Mouse (Mus musculus): ENCODE measurements around the gene Vmn1r54. TPM values are rescaled to one million over a fixed set of nuclear protein-coding genes. Genes with fewer than 3 reads are reported as not detected.
"Not testable (repeated sequence)": the region's sequence is repeated elsewhere in the genome, so short reads cannot be mapped to it uniquely, and the experiment has no call there.

Vmn1r54 gene
- polyA plus RNA-seq (2012; ENCODE audit: insufficient read depth, low replicate concordance) = not detected in 2 replicates

GRCm38 (mm10) chr6:90246000-90246399, at the start of gene Vmn1r54:
Vmn1r54 (plus strand) TSS chr6:90246300.
- H3K27me3 ChIP-seq (replicated peaks) = no peaks in the 10 kb centered on the region
- TF ChIP-seq GATA1 (IDR thresholded peaks at IDR 0.05; ENCODE audit: borderline replicate concordance, low read length) (no peak), FLI1 (IDR thresholded peaks at IDR 0.05; ENCODE audit: low read length) (no peak)
- H3K36me3 ChIP-seq (replicated peaks; ENCODE audit: low read length) = no peaks in the 10 kb centered on the region
- no peaks in the 10 kb centered on the region for H3K4me1 ChIP-seq
- no peak within 1 kb of the TSS for H3K4me3 ChIP-seq (replicated peaks)
- H3K9me3 ChIP-seq = no peaks in the 10 kb centered on the region

- not testable (repeated sequence) for H3K36me3 ChIP-seq (replicated peaks; ENCODE audit: low read length); H3K27me3 ChIP-seq (replicated peaks); H3K9me3 ChIP-seq; H3K4me1 ChIP-seq; H3K4me3 ChIP-seq (replicated peaks)
Measured at GRCm38 (mm10) chr6:90202493-90202892, 43.6 kb upstream of the Vmn1r54 start, which contains the start of gene V1ra8. V1ra8 (plus strand) TSS chr6:90202793.

- Histone ChIP-seq H3K9me3 (0 out of 2 replicates have a peak, but pooled peaks cover 4% of the 10 kb centered on the region), H3K4me1 (no peaks in the 10 kb centered on the region), H3K27me3 (replicated peaks) (no peaks in the 10 kb centered on the region), H3K36me3 (replicated peaks; ENCODE audit: low read length) (no peaks in the 10 kb centered on the region), H3K4me3 (replicated peaks) (no peak within 1 kb of the TSS)
- TF ChIP-seq FLI1 (IDR thresholded peaks at IDR 0.05; ENCODE audit: low read length) = no peak
Measured at GRCm38 (mm10) chr6:90224338-90224737, 21.8 kb upstream of the Vmn1r54 start, which contains the start of gene Vmn1r53. Vmn1r53 (minus strand) TSS chr6:90224438.

- H3K4me1 ChIP-seq; H3K36me3 ChIP-seq (replicated peaks; ENCODE audit: low read length); H3K4me3 ChIP-seq (replicated peaks): not testable (repeated sequence)
- Histone ChIP-seq H3K9me3 (peaks cover 17% of the 10 kb centered on the region), H3K27me3 (replicated peaks) (peaks cover 11% of the 10 kb centered on the region)
Measured at GRCm38 (mm10) chr6:90232114-90232513, 14.0 kb upstream of the Vmn1r54 start.

- no peak for TF ChIP-seq FLI1 (IDR thresholded peaks at IDR 0.05; ENCODE audit: low read length)
- no peak for TF ChIP-seq GATA1 (IDR thresholded peaks at IDR 0.05; ENCODE audit: borderline replicate concordance, low read length)
- H3K4me3 ChIP-seq (replicated peaks) = no peak overlapping the region
- H3K4me1 ChIP-seq = no peaks in the 10 kb centered on the region
- H3K27me3 ChIP-seq (replicated peaks) = peaks cover 11% of the 10 kb centered on the region
- peaks cover 17% of the 10 kb centered on the region for H3K9me3 ChIP-seq
- H3K36me3 ChIP-seq (replicated peaks; ENCODE audit: low read length) = no peaks in the 10 kb centered on the region
Measured at GRCm38 (mm10) chr6:90232681-90233080, 13.4 kb upstream of the Vmn1r54 start.

GRCm38 (mm10) chr6:90244019-90244418, 2.1 kb upstream of the Vmn1r54 start:
- Histone ChIP-seq H3K4me3 (replicated peaks) (no peak overlapping the region), H3K4me1 (no peaks in the 10 kb centered on the region), H3K27me3 (replicated peaks) (no peaks in the 10 kb centered on the region), H3K9me3 (no peaks in the 10 kb centered on the region), H3K36me3 (replicated peaks; ENCODE audit: low read length) (no peaks in the 10 kb centered on the region)
- TF ChIP-seq GATA1 (IDR thresholded peaks at IDR 0.05; ENCODE audit: borderline replicate concordance, low read length) = no peak
- TF ChIP-seq FLI1 (IDR thresholded peaks at IDR 0.05; ENCODE audit: low read length) = no peak

GRCm38 (mm10) chr6:90288265-90288664, 42.2 kb downstream of the Vmn1r54 start:
- Histone ChIP-seq H3K9me3 (peaks cover 19% of the 10 kb centered on the region), H3K27me3 (replicated peaks) (no peaks in the 10 kb centered on the region), H3K36me3 (replicated peaks; ENCODE audit: low read length) (no peaks in the 10 kb centered on the region), H3K4me3 (replicated peaks) (no peak overlapping the region), H3K4me1 (no peaks in the 10 kb centered on the region)
- TF ChIP-seq GATA1 (IDR thresholded peaks at IDR 0.05; ENCODE audit: borderline replicate concordance, low read length) (no peak), FLI1 (IDR thresholded peaks at IDR 0.05; ENCODE audit: low read length) (no peak)

GRCm38 (mm10) chr6:90300919-90301318, 54.8 kb downstream of the Vmn1r54 start, which contains the start of gene BC048671:
BC048671 (plus strand) TSS chr6:90301219.
- Histone ChIP-seq H3K4me1 (no peaks in the 10 kb centered on the region), H3K9me3 (peaks cover 6% of the 10 kb centered on the region), H3K27me3 (replicated peaks) (no peaks in the 10 kb centered on the region), H3K4me3 (replicated peaks) (no peak within 1 kb of the TSS), H3K36me3 (replicated peaks; ENCODE audit: low read length) (no peaks in the 10 kb centered on the region)
- TF ChIP-seq GATA1 (IDR thresholded peaks at IDR 0.05; ENCODE audit: borderline replicate concordance, low read length) = no peak
- TF ChIP-seq FLI1 (IDR thresholded peaks at IDR 0.05; ENCODE audit: low read length) = no peak

GRCm38 (mm10) chr6:90306315-90306975, 60.3 kb downstream of the Vmn1r54 start:
- Histone ChIP-seq H3K9me3 (peaks cover 14% of the 10 kb centered on the region), H3K4me1 (no peaks in the 10 kb centered on the region; the same call in 1 of the 2 replicates), H3K27me3 (replicated peaks) (peaks cover 12% of the 10 kb centered on the region), H3K4me3 (replicated peaks) (no peak overlapping the region), H3K36me3 (replicated peaks; ENCODE audit: low read length) (no peaks in the 10 kb centered on the region)
- no peak for TF ChIP-seq GATA1 (IDR thresholded peaks at IDR 0.05; ENCODE audit: borderline replicate concordance, low read length)
- TF ChIP-seq FLI1 (IDR thresholded peaks at IDR 0.05; ENCODE audit: low read length) = no peak

GRCm38 (mm10) chr6:90308839-90309778, 63.0 kb downstream of the Vmn1r54 start:
- Histone ChIP-seq H3K27me3 (replicated peaks) (peaks cover 12% of the 10 kb centered on the region), H3K9me3 (peaks cover 17% of the 10 kb centered on the region), H3K4me1 (no peaks in the 10 kb centered on the region; the same call in 1 of the 2 replicates), H3K36me3 (replicated peaks; ENCODE audit: low read length) (no peaks in the 10 kb centered on the region), H3K4me3 (replicated peaks) (peak overlapping the region; percentile 56)
- TF ChIP-seq FLI1 (IDR thresholded peaks at IDR 0.05; ENCODE audit: low read length) (no peak), GATA1 (IDR thresholded peaks at IDR 0.05; ENCODE audit: borderline replicate concordance, low read length) (no peak)

Measured in megakaryocyte, embryonic 14.5 days (primary cell).